Mouse (Mus musculus) heart, postnatal 4 days (tissue): ENCODE measurements around the gene Fthl17e. TPM values are rescaled to one million over a fixed set of nuclear protein-coding genes. Genes with fewer than 3 reads are reported as not detected.
"Not testable (repeated sequence)": the region's sequence is repeated elsewhere in the genome, so short reads cannot be mapped to it uniquely, and the experiment has no call there.

Experiments used
- DNase-seq: peaks from one replicate; pipeline ENCODE4 v3.0.0; 2021
- total RNA-seq, 2 experiments: library from RNA; stranded (reverse); gene quantifications; 2 replicates each; pipeline ENCODE4 v1.2.3; 2021

Fthl17e gene
- total RNA-seq, result not detected

DNA sequence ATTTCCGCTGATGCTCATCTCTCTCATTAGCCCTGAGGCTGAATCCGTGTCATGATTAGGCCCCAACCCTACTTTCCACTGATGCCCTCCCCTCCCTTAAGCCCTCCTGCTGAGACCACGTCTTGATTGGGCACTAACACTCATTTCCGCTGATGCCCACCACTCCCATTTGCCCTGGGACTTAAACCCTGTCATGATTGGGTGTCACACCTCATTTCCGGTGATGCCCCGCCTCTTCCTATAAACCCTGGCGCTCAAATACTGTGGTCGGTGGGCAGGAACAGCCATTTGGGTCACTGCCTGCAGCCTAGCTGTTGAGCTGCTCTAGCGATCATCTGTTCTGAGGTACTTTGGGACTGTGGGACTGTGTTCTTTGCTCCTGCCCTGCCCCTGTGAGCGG is at the start of gene Fthl17e:
Fthl17e (plus strand) TSS at position 301 of the 400 bp plus-strand sequence.
- not testable (repeated sequence) for DNase-seq

DNA sequence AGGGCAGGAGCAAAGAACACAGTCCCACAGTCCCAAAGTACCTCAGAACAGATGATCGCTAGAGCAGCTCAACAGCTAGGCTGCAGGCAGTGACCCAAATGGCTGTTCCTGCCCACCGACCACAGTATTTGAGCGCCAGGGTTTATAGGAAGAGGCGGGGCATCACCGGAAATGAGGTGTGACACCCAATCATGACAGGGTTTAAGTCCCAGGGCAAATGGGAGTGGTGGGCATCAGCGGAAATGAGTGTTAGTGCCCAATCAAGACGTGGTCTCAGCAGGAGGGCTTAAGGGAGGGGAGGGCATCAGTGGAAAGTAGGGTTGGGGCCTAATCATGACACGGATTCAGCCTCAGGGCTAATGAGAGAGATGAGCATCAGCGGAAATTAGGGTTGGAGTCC is 46.6 kb upstream of the Fthl17e start, which contains the start of gene Fthl17d:
Fthl17d (minus strand) TSS at position 101 of the 400 bp plus-strand sequence.
- DNase-seq, result not testable (repeated sequence)

DNA sequence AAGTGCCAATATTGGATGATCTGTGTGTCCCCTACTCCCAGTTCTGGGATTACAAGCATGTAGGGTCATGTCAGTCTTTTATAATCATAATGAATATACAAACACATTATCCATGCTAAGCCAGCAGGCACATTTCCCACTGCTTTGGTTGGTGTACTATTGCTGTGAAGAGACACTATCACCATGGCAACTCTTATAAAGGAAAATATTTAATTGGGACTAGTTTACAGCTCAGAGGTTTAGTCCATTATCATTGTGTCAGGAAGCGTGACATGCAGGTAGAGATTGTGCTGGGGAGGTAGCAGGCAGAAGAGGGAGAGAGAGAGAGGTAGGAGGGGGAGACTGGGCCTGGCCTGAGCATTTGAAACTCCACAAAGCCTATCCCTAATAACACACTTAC is 17.2 kb upstream of the Fthl17e start:
- no peak for DNase-seq

DNA sequence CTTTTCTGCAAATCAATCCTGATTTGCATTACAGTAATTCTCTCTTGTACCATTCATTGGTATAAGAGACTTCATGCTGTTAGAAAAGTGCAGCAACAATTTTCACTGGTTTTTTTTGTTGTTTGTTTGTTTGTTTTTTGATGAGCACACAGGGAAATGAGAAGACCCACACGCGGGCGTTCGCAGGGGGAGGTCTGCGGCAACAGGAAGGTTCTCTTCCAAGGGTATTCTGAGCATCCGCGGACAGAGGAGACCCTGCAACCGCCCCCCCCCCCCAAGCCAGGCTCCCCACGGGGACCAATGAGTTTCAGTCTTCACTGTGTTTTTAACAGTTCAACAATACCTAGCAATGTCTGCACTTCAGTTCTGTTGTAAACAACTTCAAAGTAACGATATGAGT is 13.8 kb upstream of the Fthl17e start:
- no peak for DNase-seq

DNA sequence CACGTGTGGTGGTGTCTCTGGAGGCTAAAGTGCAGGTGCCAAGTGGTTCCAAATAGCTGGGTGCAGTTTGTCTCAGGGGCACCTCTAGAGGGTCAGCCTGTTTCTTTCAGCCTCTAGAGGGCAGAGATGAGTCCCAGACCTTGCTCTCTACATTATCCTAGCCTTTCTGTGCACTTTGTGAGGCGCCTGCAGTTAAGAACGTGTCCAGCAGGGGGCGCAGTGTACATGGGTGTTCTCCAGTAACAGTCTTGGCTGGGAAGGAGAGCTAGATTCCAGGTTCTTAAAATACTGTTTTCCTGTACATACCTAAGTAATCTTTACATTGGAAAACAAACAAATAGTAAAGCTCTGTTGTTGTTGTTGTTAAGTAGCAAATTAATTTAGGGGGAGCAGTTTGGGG is 8.3 kb downstream of the Fthl17e start:
- not testable (repeated sequence) for DNase-seq

DNA sequence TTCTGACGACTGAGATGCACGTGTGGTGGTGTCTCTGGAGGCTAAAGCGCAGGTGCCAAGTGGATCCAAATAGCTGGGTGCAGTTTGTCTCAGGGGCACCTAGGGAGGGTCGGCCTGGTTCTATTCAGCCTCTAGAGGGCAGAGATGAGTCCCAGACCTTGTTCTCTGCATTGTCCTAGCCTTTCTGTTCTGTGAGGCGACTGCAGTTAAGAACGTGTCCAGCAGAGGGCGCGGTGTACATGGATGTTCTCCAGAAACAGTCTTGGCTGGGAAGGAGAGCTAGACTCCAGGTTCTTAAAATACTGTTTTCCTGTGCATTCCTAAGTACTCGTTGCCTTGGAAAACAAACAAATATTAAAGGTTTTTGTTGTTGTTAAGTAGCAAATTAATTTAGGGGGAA is 27.7 kb downstream of the Fthl17e start:
- peak; percentile 87 for DNase-seq

DNA sequence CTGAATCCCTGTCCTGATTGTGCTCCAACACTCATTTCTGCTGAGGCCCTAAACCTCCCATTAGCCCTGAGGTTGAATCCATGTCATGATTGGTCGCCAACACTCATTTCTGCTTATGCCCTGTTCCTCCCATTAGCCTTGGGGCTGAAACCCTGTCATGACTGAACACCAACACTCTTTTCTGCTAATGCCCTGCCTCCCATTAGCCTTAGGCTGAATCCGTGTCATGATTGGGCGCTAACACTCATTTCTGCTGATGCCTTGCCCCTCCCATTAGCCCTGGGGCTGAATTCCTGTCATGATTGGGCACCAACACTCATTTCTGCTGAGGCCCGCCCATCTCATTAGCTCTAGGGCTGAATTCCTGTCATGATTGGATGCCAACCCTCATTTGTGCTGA is 28.8 kb downstream of the Fthl17e start:
- no peak for DNase-seq

DNA sequence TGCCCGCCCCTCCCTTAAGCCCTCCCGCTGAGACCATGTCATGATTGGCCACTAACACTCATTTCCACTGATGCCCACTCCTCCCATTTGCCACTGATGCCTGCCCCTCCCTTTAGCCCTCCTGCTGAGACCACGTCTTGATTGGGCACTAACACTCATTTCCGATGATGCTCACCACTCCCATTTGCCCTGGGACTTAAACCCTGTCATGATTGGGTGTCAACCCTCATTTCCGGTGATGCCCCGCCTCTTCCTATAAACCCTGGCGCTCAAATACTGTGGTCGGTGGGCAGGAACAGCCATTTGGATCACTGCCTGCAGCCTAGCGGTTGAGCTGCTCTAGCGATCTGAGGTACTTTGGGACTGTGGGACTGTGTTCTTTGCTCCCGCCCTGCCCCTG is 29.4 kb downstream of the Fthl17e start, which contains the start of gene Fthl17f:
Fthl17f (plus strand) TSS at position 301 of the 400 bp plus-strand sequence.
- DNase-seq, result not testable (repeated sequence)

DNA sequence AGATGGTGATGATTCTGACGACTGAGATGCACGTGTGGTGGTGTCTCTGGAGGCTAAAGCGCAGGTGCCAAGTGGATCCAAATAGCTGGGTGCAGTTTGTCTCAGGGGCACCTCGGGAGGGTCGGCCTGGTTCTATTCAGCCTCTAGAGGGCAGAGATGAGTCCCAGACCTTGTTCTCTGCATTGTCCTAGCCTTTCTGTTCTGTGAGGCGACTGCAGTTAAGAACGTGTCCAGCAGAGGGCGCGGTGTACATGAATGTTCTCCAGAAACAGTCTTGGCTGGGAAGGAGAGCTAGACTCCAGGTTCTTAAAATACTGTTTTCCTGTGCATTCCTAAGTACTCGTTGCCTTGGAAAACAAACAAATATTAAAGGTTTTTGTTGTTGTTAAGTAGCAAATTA is 44.4 kb downstream of the Fthl17e start:
- DNase-seq, result peak; percentile 43

Other genes with a start within 250 kb of the Fthl17e start
- not detected for gene Ssxb5, start 229.8 kb upstream of the Fthl17e start, total RNA-seq
- not detected for gene Gm6592, start 189.5 kb upstream of the Fthl17e start, total RNA-seq
- not detected for gene Gm5751, start 159.2 kb upstream of the Fthl17e start, total RNA-seq
- gene B630019K06Rik, start 141.1 kb upstream of the Fthl17e start, total RNA-seq, result 1 to 10 TPM; 1.8 to 2.0 TPM
- not detected for gene Fthl17b, start 70.5 kb upstream of the Fthl17e start, total RNA-seq
- not detected for gene Fthl17c, start 56.9 kb upstream of the Fthl17e start, total RNA-seq
- gene Fthl17d, start 46.7 kb upstream of the Fthl17e start, total RNA-seq, result not detected
- gene Fthl17f, start 29.5 kb downstream of the Fthl17e start, total RNA-seq, result not detected
- gene 4930402K13Rik, start 71.1 kb downstream of the Fthl17e start, total RNA-seq, result not detected
- gene Lancl3, start 166.4 kb downstream of the Fthl17e start, total RNA-seq, result 1 to 10 TPM; 4.0 to 5.7 TPM
- gene Gm14862, start 223.4 kb downstream of the Fthl17e start, total RNA-seq, result not detected
- 1 to 10 TPM; 4.6 to 4.9 TPM for gene Xk, start 239.3 kb downstream of the Fthl17e start, total RNA-seq